Mouse (Mus musculus): ENCODE measurements around the gene Tspan1. TPM values are rescaled to one million over a fixed set of nuclear protein-coding genes. Genes with fewer than 3 reads are reported as not detected.

Gene Tspan1
- total RNA-seq, 2 experiments from 2014 or later: not detected

DNA sequence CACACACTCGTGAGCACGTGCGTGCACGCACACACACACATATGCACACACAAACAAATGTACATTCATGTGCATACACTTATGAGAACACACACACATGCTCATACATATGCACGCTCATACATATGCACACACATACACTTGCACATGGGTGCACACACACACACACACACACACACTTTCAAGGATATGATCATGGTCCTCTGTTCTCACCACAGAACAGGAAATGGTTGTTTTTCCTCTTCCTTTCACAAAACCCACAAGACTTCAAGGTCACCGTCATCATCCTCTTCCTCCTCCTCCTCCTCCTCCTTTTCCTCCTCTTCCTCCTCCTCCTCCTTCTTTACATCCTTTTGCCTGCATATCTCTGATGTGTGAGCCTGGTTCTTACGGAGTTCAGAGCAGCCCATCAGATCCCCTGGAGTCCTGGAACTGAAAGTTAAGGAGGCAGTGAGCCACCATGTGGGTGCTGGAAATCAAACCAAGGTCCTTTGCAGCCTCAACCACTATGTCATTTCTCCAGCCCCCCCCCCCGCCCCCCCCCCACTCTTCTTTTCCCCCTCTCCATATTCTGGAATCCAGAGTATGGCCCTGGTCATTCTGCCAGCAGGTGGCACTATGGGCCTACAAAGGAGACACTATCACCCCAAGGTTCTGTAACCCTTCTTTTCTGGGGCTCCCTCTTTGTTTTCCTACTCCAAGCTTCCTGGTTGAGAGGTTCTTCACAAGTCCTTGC lies 1.4 kb upstream of the Tspan1 start:
- ATAC-seq (ENCODE audit: poor library complexity, severe bottlenecking): peak; percentile 87

DNA sequence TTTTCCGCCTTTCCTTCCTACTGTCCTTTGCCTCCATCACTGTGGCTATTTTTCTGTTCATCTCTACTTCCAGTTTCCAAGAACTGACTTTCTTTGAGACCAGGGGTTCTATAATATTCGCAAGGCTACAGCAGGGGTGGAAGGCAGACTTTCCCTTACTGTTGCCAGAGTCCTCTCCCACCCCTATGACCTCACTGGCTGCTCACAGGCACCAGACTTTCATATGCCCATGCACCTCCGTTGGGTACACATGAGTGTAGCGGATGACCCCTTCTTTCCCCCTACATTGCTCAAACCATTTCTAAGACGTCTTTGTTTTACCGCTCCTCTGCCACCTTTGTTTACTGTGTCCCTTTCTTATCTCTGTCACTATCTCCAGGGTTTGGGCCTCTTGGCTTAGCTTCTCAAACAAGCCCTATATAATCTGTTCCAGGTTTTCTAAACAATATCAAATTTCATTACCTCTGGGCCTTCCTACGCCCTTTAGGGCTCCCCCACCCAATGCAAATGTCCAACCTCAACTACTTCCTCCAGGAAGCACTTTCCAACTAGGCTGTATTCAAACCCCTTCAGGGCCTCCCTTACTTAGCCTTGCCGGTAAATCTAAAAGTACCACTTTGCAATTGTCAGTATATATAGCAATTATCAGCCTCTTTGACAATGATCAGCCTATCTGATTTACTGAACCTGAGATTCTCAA lies 1.5 kb downstream of the Tspan1 start:
- no peak for ATAC-seq (ENCODE audit: poor library complexity, severe bottlenecking)

DNA sequence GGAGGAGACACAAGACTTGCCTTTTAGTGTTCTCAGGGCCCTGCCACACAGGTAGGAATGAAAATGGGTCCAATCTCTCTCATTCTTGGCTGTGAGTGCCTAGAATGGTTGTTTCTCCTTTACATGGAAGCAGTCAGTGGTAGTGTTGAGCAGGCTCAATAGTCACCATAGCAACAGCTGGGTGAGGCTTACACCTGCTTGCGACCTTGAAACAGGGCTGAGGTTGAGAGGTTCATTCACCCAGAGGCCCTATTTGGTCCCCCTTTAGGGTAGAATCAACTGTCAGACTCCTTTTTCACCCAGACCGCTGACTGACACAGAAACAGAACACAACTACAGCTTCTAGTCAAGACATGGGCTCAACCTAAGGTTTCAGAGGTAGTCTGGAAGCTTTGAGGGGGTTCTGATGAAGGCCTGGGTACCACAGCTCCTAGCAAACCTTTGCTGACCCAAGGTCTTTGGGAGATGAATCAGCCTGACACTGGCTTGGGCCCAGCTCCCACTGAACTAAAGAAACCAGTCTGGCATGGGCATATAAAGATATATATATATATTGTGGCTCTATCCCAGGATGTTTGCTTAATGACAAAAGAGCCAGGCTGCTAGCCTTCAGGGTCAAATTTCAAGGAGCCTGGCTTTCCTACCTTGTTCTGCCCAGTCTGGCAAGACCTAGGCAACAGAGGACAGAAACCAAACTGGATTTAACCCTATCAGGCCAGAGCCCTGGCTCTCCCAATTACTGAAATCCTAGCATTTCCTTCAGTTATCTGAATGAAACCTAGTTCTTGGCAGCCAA lies 2.4 kb downstream of the Tspan1 start:
- ATAC-seq (ENCODE audit: poor library complexity, severe bottlenecking): no peak

DNA sequence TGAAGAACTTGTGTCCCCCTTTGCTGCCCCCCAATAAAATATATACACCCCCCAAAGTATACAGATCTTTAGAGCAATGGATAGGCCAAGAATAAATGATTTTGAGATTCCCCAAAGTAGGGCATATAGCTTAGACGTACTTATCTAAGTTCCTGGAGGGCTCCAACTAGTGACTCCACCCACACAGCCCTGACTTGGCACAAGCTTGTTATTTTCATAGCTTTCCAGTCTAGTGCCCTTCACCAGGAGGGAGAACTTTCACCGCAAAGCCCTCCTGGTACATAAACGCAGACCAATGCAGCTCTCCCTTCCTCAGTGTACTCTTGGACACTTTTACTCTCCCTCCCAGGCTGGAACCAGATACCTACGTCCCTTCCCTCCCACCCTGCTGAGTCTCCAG lies 5.3 kb downstream of the Tspan1 start:
- no peak for ATAC-seq (ENCODE audit: poor library complexity, severe bottlenecking)

DNA sequence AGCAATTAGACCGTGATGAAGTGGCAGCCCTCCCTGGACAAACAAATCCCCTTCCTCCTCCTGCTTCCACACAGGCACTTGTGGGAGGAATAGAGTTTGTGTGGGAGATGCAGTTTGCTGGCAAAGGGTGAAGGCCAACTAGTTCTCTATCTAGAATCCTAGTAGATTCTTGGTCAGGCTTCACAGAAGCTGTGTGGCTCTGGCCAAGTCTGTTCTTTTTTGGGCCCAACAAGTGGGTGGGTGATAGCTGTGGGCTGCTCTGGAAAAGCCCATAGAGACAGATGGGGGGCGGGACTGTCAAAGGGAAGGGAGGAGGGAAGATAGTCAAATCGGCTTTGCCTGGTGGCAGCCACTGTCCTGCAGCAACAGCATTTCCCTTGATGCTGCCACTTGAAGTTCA lies 6.6 kb downstream of the Tspan1 start:
- ATAC-seq (ENCODE audit: poor library complexity, severe bottlenecking): no peak

DNA sequence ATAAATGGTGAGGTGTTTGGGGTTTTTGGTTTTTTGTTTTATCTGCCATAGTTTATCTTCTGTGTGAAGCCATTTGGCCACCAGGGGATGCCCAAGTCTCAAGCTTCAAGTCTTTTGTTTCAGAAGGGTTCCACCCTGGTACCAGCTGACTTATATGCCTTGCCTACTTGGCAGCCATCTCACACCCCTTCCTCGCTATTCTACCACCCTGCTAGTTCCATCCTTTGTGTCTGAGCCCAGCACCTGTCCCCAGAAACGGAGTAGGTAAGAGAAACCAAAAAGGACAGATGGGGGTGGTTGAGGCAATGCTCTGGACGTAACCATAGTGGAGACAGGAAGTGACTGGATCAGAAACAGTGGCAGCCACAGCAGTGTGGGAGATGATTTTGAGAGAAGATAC lies 7.5 kb downstream of the Tspan1 start:
- ATAC-seq (ENCODE audit: poor library complexity, severe bottlenecking): peak; percentile 73

DNA sequence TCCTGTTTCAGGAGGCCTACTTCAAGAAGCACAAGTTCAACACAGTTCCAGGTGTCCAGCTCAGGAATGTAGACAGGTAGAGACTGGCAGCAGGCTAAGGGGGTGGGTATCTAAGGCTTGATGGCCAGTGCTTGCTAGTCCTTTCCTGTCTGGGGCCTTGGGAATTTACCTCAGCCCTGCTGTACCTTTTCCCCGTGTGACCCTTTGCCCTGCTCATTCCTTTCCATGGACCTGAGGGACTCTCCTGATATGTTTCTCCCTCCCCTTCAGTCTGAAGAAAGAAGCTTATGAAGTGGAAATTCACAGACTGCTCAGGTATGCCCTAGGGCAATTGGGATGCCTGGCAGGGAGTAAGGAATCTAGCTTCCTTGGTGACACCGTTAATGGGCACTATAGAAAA lies 9.5 kb downstream of the Tspan1 start:
- ATAC-seq (ENCODE audit: poor library complexity, severe bottlenecking): no peak

DNA sequence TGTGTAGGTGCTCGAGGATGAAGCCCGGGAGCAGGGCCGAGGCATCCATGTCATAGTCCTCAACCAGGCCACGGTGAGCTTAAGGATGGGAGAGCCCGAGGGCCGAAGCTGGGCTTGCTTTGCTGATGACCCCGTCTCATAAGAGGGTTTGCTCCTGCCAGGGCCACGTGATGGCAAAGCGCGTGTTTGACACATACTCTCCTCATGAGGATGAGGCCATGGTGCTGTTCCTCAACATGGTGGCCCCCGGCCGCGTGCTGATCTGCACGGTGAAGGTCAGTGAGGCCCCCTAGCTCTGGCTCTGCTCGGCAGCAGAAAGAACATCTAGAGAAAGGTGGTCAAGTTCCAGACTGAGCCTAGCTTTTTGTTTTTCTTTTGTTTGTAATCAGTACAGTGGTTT lies 14.7 kb downstream of the Tspan1 start:
- ATAC-seq (ENCODE audit: poor library complexity, severe bottlenecking): no peak

DNA sequence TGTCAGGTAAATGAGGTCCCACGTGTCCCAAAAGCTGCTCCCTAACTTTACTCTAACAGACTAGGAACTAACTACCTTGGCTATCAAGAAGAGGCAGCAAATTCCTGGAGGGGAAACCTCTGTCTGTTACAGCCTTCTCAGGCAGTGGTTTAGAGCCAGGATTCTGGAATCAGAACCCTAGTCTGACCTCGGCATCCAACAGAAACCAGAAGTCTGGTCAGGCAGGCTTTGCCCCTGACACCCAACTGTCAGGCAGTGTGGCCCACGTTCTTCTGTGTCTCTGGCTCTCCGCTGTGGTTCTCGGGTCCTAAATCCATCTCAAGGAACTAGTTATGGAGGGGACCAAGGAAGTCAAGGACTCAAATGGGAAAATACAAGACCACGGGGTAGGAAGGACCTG lies 16.2 kb downstream of the Tspan1 start, which contains the start of gene Lurap1:
Lurap1 (minus strand) TSS at position 101 of the 400 bp plus-strand sequence.
- no peak for ATAC-seq (ENCODE audit: poor library complexity, severe bottlenecking)

DNA sequence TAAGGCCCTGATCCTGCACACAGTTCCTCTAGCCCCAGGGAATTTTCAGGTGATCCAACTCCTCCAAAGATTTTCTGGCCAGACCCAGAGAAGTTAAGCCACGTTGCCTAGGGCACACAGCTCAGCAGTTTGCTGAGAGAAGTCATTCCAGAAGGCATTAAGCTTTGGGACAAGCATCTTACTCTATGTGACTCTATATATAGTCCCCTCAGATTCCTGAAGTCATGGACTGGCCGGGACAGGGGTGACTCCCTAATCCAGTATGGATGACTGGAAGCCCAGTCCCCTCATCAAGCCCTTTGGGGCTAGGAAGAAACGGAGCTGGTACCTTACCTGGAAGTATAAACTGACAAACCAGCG lies 16.6 kb downstream of the Tspan1 start:
- no peak for ATAC-seq (ENCODE audit: poor library complexity, severe bottlenecking)

DNA sequence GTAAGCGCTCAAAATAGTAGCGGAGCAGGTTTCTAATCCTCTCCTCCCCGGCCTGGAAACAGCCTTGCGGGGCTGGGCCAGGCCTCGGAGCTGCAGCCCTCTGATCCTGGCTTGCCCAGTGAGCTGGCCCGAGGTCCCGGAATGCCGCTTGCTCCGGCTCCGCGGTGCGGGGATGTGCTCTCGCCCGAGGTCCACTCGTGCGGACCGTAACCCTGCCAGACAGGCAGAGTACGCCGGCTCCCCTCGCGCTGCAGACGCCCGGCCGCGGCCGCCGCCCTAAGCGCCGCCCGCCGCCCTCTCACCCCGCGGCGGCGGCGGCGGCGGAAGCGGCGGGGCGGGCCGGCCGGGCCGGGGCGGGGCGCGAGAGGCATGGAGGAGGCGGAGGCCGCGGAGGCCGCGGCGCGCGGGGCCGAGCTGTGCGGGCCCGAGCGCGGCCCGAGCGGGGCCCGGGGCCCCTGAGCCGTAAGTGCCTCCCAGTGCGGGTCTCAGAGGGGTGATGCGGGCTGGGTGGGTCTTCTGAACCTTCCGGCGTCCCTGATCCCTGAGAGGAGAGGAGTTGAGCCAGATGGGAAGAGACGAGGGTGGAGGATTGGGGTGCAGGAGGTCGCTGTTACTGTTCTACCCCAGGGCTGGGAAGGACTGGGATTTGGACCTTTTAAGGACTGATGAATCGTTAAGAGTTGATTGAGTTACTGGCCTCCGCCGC lies 17.1 kb downstream of the Tspan1 start:
- ATAC-seq (ENCODE audit: poor library complexity, severe bottlenecking): peak; percentile 88

DNA sequence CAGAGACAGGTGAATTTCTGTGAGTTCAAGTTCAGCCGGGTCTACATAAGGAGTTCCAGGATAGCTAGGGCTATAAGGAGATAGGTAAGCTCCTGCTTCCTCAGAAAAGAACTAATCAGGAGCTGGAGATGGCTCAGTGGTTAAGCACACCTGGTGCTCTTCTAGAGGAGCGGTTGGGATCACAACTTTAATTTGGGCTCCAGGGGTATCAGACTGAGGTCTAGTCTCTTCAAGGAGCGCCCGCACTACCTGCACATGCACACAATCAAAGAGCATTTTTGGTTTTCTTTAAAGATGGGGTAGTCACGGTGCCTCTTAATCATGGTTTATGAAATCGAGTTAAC lies 17.6 kb downstream of the Tspan1 start:
- no peak for ATAC-seq (ENCODE audit: poor library complexity, severe bottlenecking)

DNA sequence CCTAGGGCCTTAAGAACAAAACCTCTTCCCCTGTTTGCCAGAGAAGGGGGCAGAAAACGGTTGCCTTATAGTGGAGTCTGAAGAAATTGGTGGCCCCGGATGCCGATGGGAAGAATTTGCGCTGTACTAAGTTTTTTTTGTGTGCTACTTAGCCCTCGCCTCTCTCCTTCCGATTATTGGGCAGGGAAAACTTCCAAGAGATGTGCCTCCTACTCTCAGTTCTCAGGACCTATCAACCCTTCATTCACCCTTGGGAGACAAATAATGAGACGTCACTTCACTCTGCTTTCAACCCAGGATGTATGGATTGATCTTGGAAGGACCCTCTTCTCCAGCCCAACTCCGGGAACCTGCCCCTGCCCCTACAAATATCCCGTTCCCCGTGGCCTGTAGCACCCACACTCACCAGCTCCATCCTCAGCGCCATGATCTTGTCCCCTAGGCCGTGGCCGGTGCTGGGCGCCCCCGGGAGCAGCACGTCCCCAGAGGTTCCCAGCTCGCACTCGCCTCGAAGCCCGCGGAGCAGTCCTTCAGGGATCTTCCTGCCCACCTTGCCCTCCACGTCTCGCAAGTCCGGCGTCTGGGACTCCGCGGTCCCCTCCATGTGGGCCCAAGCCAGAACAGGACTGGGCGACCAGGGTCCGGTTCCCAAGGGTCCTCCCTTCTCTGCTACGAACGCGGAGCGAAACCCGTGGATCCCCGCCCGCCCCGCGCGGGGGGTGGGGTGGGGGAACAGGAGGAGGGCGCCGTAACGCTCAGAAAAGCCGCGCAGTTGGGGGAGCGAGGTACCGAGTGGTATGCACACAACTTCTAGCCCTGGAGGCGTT lies 23.3 kb downstream of the Tspan1 start:
- ATAC-seq (ENCODE audit: poor library complexity, severe bottlenecking): peak; percentile 64

DNA sequence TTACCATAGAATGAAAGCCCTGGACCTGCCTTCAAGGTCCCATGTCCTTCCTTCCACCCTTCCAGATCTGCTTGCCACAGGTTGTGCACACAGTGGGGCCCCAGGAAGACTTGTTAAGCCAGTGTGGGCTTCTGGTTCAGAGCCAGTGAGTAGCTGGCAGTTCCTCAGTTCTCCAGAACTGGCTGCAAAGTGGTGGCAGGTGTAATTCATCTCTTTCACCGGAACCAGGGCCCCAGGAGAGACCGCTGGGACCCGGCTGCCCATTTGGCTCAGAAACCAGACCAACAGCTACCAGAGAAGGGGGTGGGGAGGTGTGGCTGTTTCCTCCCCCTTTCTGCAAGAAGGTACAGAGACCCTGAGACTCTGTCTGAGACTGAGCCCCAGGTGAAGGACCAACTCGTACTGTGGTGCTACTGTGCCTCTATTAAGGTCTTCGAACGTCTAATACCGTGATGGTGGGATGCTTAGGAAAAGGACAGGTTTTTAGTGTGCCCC lies 24.0 kb downstream of the Tspan1 start:
- ATAC-seq (ENCODE audit: poor library complexity, severe bottlenecking): 0 out of 2 replicates have a peak, but pooled peaks have one; percentile 33

DNA sequence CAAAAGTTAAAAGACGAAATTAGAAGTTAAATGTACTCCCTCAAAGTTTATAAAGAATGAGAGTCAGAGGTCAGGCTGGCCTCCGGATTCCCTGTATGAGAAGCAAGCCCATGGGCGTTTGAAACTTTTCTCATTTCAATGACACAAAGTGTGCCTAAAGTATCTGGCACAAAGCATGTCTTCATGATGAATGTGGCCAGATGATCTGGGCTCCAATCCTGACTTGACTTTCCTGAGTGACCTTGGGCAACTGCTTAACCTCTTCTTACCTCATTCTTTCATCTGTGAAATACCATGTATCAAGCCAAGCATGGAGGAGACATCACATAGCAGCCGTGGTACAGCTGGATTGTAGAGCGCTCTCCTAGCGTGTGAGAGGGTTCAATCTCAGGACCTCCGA lies 25.1 kb downstream of the Tspan1 start:
- no peak for ATAC-seq (ENCODE audit: poor library complexity, severe bottlenecking)

DNA sequence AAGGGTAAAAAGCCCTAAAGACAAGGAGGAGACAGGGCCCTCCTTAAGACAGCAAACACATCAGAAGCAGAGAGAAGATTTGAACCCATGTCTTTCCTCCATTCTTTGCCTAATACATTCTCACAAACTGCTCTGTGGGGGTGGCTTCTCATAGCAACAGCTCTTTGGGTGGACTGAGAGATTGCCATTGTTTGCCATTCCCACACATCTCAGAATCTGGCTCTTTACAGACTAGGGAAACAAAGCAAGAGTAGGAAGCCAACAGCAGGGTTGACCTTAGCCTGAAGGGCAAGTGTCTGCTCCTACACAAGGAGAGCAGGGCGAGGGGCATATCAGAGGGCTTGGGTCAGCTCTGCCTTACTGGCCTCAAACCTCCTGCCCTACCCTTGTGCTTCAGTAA lies 25.7 kb downstream of the Tspan1 start:
- no peak for ATAC-seq (ENCODE audit: poor library complexity, severe bottlenecking)

DNA sequence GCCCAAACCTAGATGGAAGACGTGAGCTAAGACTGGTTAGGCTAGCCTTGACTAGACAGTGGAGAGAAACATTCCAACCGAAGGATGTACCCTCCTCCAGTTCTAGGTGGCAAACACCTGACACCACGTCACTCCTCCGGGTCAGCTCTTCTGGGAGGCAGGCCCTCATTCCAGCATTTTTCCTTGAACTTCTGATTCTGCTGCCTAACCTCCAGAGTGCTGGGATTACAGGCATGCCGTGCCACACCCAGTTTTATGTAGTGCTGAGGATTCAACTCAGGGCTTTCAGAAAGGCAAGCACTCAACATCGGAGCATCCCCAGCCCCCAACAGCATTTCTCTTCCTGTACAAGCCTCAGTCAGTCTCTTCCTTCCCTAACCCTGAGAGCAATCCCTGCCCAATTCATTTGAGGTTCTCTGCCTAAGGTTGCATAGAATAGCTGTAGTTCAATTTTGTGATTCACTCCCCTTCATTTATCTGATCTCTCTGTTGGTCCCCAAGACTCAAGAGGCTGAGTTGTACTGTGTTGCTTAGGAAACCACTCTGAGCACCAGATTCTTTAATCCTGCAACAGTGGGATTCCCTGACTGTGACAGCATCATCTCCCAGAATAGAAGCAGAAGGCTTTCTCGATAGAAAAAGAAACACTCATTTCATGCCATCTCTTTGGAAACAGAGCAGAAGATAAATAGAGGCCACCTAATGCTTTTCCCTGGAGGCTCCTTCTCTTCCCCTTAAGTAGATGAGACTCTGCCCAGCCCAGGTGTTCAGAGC lies 26.4 kb downstream of the Tspan1 start:
- no peak for ATAC-seq (ENCODE audit: poor library complexity, severe bottlenecking)

DNA sequence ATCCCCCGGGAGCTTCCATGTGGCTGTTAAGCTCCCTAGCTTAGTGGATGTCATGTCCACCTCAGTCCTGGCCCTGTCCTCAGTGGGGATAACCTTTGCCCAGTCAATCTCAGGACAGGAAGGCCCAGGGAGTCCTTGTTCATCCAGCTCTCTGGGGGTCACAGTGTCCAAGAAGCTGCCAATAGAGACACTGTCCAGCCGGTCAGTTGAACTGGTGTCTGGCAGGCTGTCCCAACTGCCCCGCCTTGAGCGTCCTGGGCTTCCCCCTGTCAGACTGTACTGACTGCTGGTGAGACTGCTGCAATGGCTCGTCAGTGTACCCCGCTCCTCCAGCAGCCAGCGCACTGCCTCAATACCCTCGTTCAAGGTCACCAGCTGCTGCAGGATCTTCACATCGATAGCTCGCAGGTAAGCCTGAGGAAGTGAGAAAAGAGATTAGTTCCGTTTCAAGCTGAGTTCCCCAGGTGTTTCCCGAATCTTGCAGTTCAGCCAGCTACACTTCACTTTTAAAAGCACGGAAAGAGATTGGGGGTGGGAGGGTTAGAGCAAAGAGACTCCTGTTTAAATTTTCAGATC lies 29.9 kb downstream of the Tspan1 start:
- no peak for ATAC-seq (ENCODE audit: poor library complexity, severe bottlenecking)

DNA sequence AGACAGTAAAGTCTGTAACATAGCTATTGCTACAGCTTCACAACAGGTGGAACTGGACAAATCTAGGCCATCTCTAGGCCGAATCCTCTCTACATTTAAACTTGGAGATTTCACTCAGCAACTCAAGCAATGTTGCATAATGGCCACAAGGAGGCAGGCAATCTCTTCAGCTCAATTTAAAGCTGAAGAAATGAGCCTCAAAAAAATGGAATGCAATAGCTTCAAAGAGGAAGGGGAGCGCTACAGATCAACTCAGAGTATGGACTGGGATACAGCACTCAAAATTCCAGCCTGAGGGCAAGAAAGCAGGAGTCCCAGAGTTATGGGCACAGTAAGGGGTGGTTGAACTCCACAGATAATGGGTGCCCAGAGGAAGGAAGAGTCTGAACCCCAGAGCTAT lies 32.4 kb downstream of the Tspan1 start:
- peak; percentile 80 for ATAC-seq (ENCODE audit: poor library complexity, severe bottlenecking)

Measured in megakaryocyte, adult 5-6 weeks (primary cell).